ENCODE assay signal across 20 mouse cellular contexts in genomic region chr17:35259621-35260020, GRCm38 (mm10). TPM values are rescaled to one million over a fixed set of nuclear protein-coding genes. Genes with fewer than 3 reads are reported as not detected.
A peak's percentile ranks its signal among the peaks of the same experiment; 100 is the strongest.
DNase-seq lines count a peak whose midpoint lies in the region; ATAC-seq and TF ChIP-seq lines count a peak whose summit lies in the region.
"Had no signal": no experiment of that assay in that cellular context is flagged by ENCODE, and none has a peak within 500 bp of the region (broad histone marks: within the 10 kb centered on the region; RNA-seq: fewer than 3 reads in every experiment).

No protein-coding gene starts in this region.

- TF ChIP-seq POLR2A in bone marrow macrophage, adult 2 months (IDR thresholded peaks at IDR 0.05; ENCODE audit: borderline replicate concordance, low read depth, low read length), result no peak
- no peak for TF ChIP-seq POLR2A in small intestine, adult 2 months (IDR thresholded peaks at IDR 0.05; ENCODE audit: low read depth, low read length)

- TF ChIP-seq EP300 in heart, postnatal 0 days (IDR thresholded peaks at IDR 0.05; ENCODE audit: low read depth), result no peak

- H3K36me3 ChIP-seq in heart, postnatal 0 days (replicated peaks; ENCODE audit: control insufficient read depth, insufficient read depth, low read length), result no peaks in the 10 kb centered on the region
- peaks cover 3% of the 10 kb centered on the region for H3K36me3 ChIP-seq in megakaryocyte, embryonic 14.5 days (replicated peaks; ENCODE audit: low read length)
- H3K36me3 ChIP-seq in small intestine, adult 2 months (ENCODE audit: control insufficient read depth, insufficient read depth, low read length), result peaks cover 3% of the 10 kb centered on the region
- H3K36me3 ChIP-seq: heart, embryonic 15.5 days had no signal

- H3K27me3 ChIP-seq in heart, postnatal 0 days (ENCODE audit: control insufficient read depth, insufficient read depth, low read length), result peaks cover 21% of the 10 kb centered on the region; the same call in 1 of the 2 replicates
- H3K27me3 ChIP-seq in megakaryocyte, embryonic 14.5 days (replicated peaks), result peaks cover 2% of the 10 kb centered on the region
- no peaks in the 10 kb centered on the region for H3K27me3 ChIP-seq in small intestine, adult 2 months (ENCODE audit: control insufficient read depth, insufficient read depth, low read length)
- H3K27me3 ChIP-seq: Patski had no signal

- TF ChIP-seq CTCF in heart, postnatal 0 days (IDR thresholded peaks at IDR 0.05; ENCODE audit: low read depth), result no peak
- no peak for TF ChIP-seq CTCF in bone marrow macrophage, adult 2 months (IDR thresholded peaks at IDR 0.05; ENCODE audit: low read depth, low read length)
- no peak for TF ChIP-seq CTCF in small intestine, adult 2 months (IDR thresholded peaks at IDR 0.05; ENCODE audit: extremely low read depth, insufficient read length, insufficient replicate concordance, low read depth, low read length)

- WGBS in heart, postnatal 0 days, result 65% methylated on average over 4 of the region's 4 CpGs
- WGBS in small intestine, adult 2 months, result 66% methylated on average over 4 of the region's 4 CpGs

- no peak overlapping the region for H3K4me3 ChIP-seq in heart, postnatal 0 days (ENCODE audit: low read depth, low read length)
- H3K4me3 ChIP-seq in megakaryocyte, embryonic 14.5 days (replicated peaks), result peak overlapping the region; percentile 78
- peak overlapping the region; percentile 25 for H3K4me3 ChIP-seq in bone marrow macrophage, adult 2 months (ENCODE audit: insufficient read depth, low read length)
- no peak overlapping the region for H3K4me3 ChIP-seq in small intestine, adult 2 months (ENCODE audit: low read depth, low read length)
- H3K4me3 ChIP-seq: heart, embryonic 15.5 days; midbrain, embryonic 12.5 days had no signal

- H3K27ac ChIP-seq in heart, postnatal 0 days (ENCODE audit: low read depth), result peak overlapping the region; percentile 11; the same call in 1 of the 2 replicates
- peak overlapping the region; percentile 92 for H3K27ac ChIP-seq in bone marrow macrophage, adult 2 months (ENCODE audit: insufficient read depth, low read depth, low read length)
- peak overlapping the region; percentile 51 for H3K27ac ChIP-seq in small intestine, adult 2 months (ENCODE audit: insufficient read depth, low read depth, low read length)
- H3K27ac ChIP-seq: heart, embryonic 15.5 days; midbrain, embryonic 12.5 days had no signal

- H3K9me3 ChIP-seq in heart, postnatal 0 days (replicated peaks; ENCODE audit: control insufficient read depth, low read length), result no peaks in the 10 kb centered on the region
- no peaks in the 10 kb centered on the region for H3K9me3 ChIP-seq in megakaryocyte, embryonic 14.5 days
- H3K9me3 ChIP-seq: heart, embryonic 15.5 days; midbrain, embryonic 12.5 days had no signal

- no peak for DNase-seq in heart, postnatal 0 days (ENCODE audit: low spot score)
- DNase-seq in heart, postnatal 14 days, result no peak
- DNase-seq in right cerebral cortex, adult 2 months (ENCODE audit: low spot score in 2 of 2), result no peak
- DNase-seq: adrenal gland, postnatal 10 days; embryo, embryonic 11 days; lung, adult 2 months; right cerebral cortex, adult 18-20 months had no signal

- no peak for ATAC-seq in heart, postnatal 0 days (ENCODE audit: insufficient read depth, low read depth)
- ATAC-seq in megakaryocyte, adult 5-6 weeks (ENCODE audit: poor library complexity, severe bottlenecking), result no peak
- ATAC-seq: forebrain, embryonic 16.5 days; Patski had no signal

- H3K4me1 ChIP-seq in heart, postnatal 0 days (ENCODE audit: control insufficient read depth, insufficient read depth), result peaks cover 12% of the 10 kb centered on the region; the same call in 1 of the 2 replicates
- peaks cover 68% of the 10 kb centered on the region for H3K4me1 ChIP-seq in megakaryocyte, embryonic 14.5 days
- H3K4me1 ChIP-seq in bone marrow macrophage, adult 2 months (ENCODE audit: control insufficient read depth, insufficient read depth, low read length), result peaks cover 45% of the 10 kb centered on the region
- H3K4me1 ChIP-seq in small intestine, adult 2 months (ENCODE audit: control insufficient read depth, insufficient read depth, insufficient read length, low read length), result peaks cover 15% of the 10 kb centered on the region; the same call in 1 of the 2 replicates

- intact Hi-C loops in heart, postnatal 14 days (cut with DNase I), result loop anchor here (5.0 kb wide), 1 partner anchor 43 kb away; no protein-coding TSS in a partner anchor

- no peak overlapping the region for H3K9ac ChIP-seq in heart, postnatal 0 days (replicated peaks; ENCODE audit: low read depth, low read length)
- H3K9ac ChIP-seq: heart, embryonic 15.5 days; midbrain, embryonic 12.5 days had no signal

- H3K4me2 ChIP-seq in heart, postnatal 0 days (ENCODE audit: low read depth, low read length), result no peak overlapping the region
- H3K4me2 ChIP-seq: heart, embryonic 15.5 days; midbrain, embryonic 12.5 days had no signal

RNA-seq across cellular contexts. Expression of gene H2-D1, which starts 2.9 kb away (rescaled TPM):
- total RNA-seq in heart, postnatal 0 days (2014; rRNA removed; ENCODE audit: low replicate concordance), result 65.4 and 104 TPM in 2 replicates
- 105 and 113 TPM in 2 replicates for polyA plus RNA-seq in heart, postnatal 0 days (2015; fragmentation: Nextera tagmentation; extraction: Ambion mirVana)
- total RNA-seq in heart, postnatal 14 days (2021), result 10 to 100 TPM; 77.3 to 77.5 TPM
- polyA plus RNA-seq in megakaryocyte, embryonic 14.5 days (2012; ENCODE audit: insufficient read depth, low replicate concordance), result 170 and 362 TPM in 2 replicates
- 572 and 605 TPM in 2 replicates for total RNA-seq in megakaryocyte, adult 5-6 weeks (2015)
- 1,046 and 1,120 TPM in 2 replicates for total RNA-seq in megakaryocyte, adult 5-6 weeks (2017)
- polyA plus RNA-seq in bone marrow macrophage, adult 2 months (2012; ENCODE audit: insufficient read depth, insufficient read length, missing spikeins), result 2,808 and 2,856 TPM in 2 replicates
- polyA plus RNA-seq in small intestine, adult 2 months (2012; rRNA removed), result 776 and 1,546 TPM in 2 replicates

RNA-seq across cellular contexts. Expression of gene Ddx39b, which starts 18.1 kb away (rescaled TPM):
- total RNA-seq in heart, postnatal 0 days (2014; rRNA removed; ENCODE audit: low replicate concordance), result 148 and 162 TPM in 2 replicates
- 131 TPM in 2 replicates for polyA plus RNA-seq in heart, postnatal 0 days (2015; fragmentation: Nextera tagmentation; extraction: Ambion mirVana)
- 100 to 1,000 TPM; 107 to 118 TPM for total RNA-seq in heart, postnatal 14 days (2021)
- polyA plus RNA-seq in megakaryocyte, embryonic 14.5 days (2012; ENCODE audit: insufficient read depth, low replicate concordance), result 83.5 and 158 TPM in 2 replicates
- 166 TPM in 2 replicates for total RNA-seq in megakaryocyte, adult 5-6 weeks (2015)
- 115 and 125 TPM in 2 replicates for total RNA-seq in megakaryocyte, adult 5-6 weeks (2017)
- polyA plus RNA-seq in bone marrow macrophage, adult 2 months (2012; ENCODE audit: insufficient read depth, insufficient read length, missing spikeins), result 164 and 169 TPM in 2 replicates
- 95.6 and 194 TPM in 2 replicates for polyA plus RNA-seq in small intestine, adult 2 months (2012; rRNA removed)

RNA-seq across cellular contexts. Expression of gene Nfkbil1, which starts 24.0 kb away (rescaled TPM):
- 14.3 and 33.4 TPM in 2 replicates for total RNA-seq in heart, postnatal 0 days (2014; rRNA removed; ENCODE audit: low replicate concordance)
- polyA plus RNA-seq in heart, postnatal 0 days (2015; fragmentation: Nextera tagmentation; extraction: Ambion mirVana), result 6.7 and 7.0 TPM in 2 replicates
- total RNA-seq in heart, postnatal 14 days (2021), result 10 to 100 TPM in 1 of 2 experiments, 1 to 10 TPM in 1; 8.4 to 10.4 TPM
- 31.8 and 57.1 TPM in 2 replicates for polyA plus RNA-seq in megakaryocyte, embryonic 14.5 days (2012; ENCODE audit: insufficient read depth, low replicate concordance)
- total RNA-seq in megakaryocyte, adult 5-6 weeks (2015), result 2.2 and 4.5 TPM in 2 replicates
- total RNA-seq in megakaryocyte, adult 5-6 weeks (2017), result 10.2 and 13.3 TPM in 2 replicates
- polyA plus RNA-seq in bone marrow macrophage, adult 2 months (2012; ENCODE audit: insufficient read depth, insufficient read length, missing spikeins), result 15.5 and 15.7 TPM in 2 replicates
- polyA plus RNA-seq in small intestine, adult 2 months (2012; rRNA removed), result 13.7 and 36.3 TPM in 2 replicates

RNA-seq across cellular contexts. Expression of gene Atp6v1g2, which starts 26.2 kb away (rescaled TPM):
- total RNA-seq in heart, postnatal 0 days (2014; rRNA removed; ENCODE audit: low replicate concordance), result 3.2 and 3.7 TPM in 2 replicates
- 10.6 and 10.7 TPM in 2 replicates for polyA plus RNA-seq in heart, postnatal 0 days (2015; fragmentation: Nextera tagmentation; extraction: Ambion mirVana)
- 1 to 10 TPM; 4.1 to 4.4 TPM for total RNA-seq in heart, postnatal 14 days (2021)
- polyA plus RNA-seq in megakaryocyte, embryonic 14.5 days (2012; ENCODE audit: insufficient read depth, low replicate concordance), result 0.86 TPM in 1 of 2 replicates, not detected in the other
- total RNA-seq in megakaryocyte, adult 5-6 weeks (2015), result 6.2 and 6.9 TPM in 2 replicates
- 3.0 and 3.6 TPM in 2 replicates for total RNA-seq in megakaryocyte, adult 5-6 weeks (2017)
- polyA plus RNA-seq in bone marrow macrophage, adult 2 months (2012; ENCODE audit: insufficient read depth, insufficient read length, missing spikeins), result 11.2 and 15.1 TPM in 2 replicates
- polyA plus RNA-seq in small intestine, adult 2 months (2012; rRNA removed), result 1.0 and 2.8 TPM in 2 replicates

RNA-seq across cellular contexts. Expression of gene Gm16181, which starts 39.0 kb away (rescaled TPM):
- total RNA-seq in heart, postnatal 0 days (2014; rRNA removed; ENCODE audit: low replicate concordance), result 0.93 TPM in 1 of 2 replicates, not detected in the other
- 0.81 and 0.87 TPM in 2 replicates for polyA plus RNA-seq in heart, postnatal 0 days (2015; fragmentation: Nextera tagmentation; extraction: Ambion mirVana)
- total RNA-seq in heart, postnatal 14 days (2021), result under 1 TPM in 1 of 2 experiments, not detected in 1; 0.71 TPM
- polyA plus RNA-seq in megakaryocyte, embryonic 14.5 days (2012; ENCODE audit: insufficient read depth, low replicate concordance), result not detected in 2 replicates
- 0.76 and 2.5 TPM in 2 replicates for total RNA-seq in megakaryocyte, adult 5-6 weeks (2015)
- total RNA-seq in megakaryocyte, adult 5-6 weeks (2017), result 0.88 and 4.0 TPM in 2 replicates
- polyA plus RNA-seq in bone marrow macrophage, adult 2 months (2012; ENCODE audit: insufficient read depth, insufficient read length, missing spikeins), result not detected in 2 replicates
- polyA plus RNA-seq in small intestine, adult 2 months (2012; rRNA removed), result 0.22 TPM in 1 of 2 replicates, not detected in the other
- total RNA-seq: layer of hippocampus, adult 8-10 months; left cerebral cortex, postnatal 25 days had no signal
- polyA plus RNA-seq: limb, embryonic 14.5 days; neural tube, embryonic 11.5 days; stomach, embryonic 14.5 days had no signal

Comparison
In these comparisons a context has a peak if more than half of its experiments do, and no peak if none do; other contexts are left out.
1. H3K27ac ChIP-seq: peak in every context shown above with its lines; median percentile 92 in bone marrow macrophage, adult 2 months; 51 in small intestine, adult 2 months; 11 in heart, postnatal 0 days.
2. H3K4me3 ChIP-seq: peak in megakaryocyte, embryonic 14.5 days (single experiment) and bone marrow macrophage, adult 2 months (single experiment); none in heart, postnatal 0 days (single experiment) and small intestine, adult 2 months (single experiment).